Mouse (Mus musculus) liver, embryonic 11.5 days (tissue): ENCODE measurements around the gene Cox20. TPM values are rescaled to one million over a fixed set of nuclear protein-coding genes. Genes with fewer than 3 reads are reported as not detected.
A peak's percentile ranks its signal among the peaks of the same experiment; 100 is the strongest.
"Not testable (repeated sequence)": the region's sequence is repeated elsewhere in the genome, so short reads cannot be mapped to it uniquely, and the experiment has no call there.

ENCODE experiments used
- ATAC-seq: fragments of 200-750 bp; cut with Nextera tagmentation; replicated peaks from 2 replicates; pipeline ENCODE4 v1.8.0; 2017; ENCODE audit warnings: moderate number of reproducible peaks, mild to moderate bottlenecking, moderate TSS enrichment, moderate library complexity; ENCODE audit not compliant: low FRiP score
- DNase-seq: peaks from one replicate; pipeline ENCODE4 v3.0.0-alpha.2; 2017; ENCODE audit warnings: low spot score
- H3K27ac ChIP-seq: fragments of 300-500 bp; sonication (generic); 2 replicates; pipeline ENCODE4 v1.5.1; 2014; ENCODE audit warnings: mild to moderate bottlenecking, low read depth, low read length, control low read depth
- H3K27me3 ChIP-seq: fragments of 300-500 bp; sonication (generic); replicated peaks from 2 replicates; pipeline ENCODE4 v1.6.1; 2014; ENCODE audit warnings: low read length, mixed read lengths; ENCODE audit not compliant: control insufficient read depth, insufficient read depth
- H3K36me3 ChIP-seq: fragments of 300-500 bp; sonication (generic); 2 replicates; pipeline ENCODE4 v1.6.1; 2014; ENCODE audit warnings: mild to moderate bottlenecking, low read length, moderate library complexity, mixed read lengths; ENCODE audit not compliant: control insufficient read depth, insufficient read depth
- H3K4me1 ChIP-seq: fragments of 300-500 bp; sonication (generic); replicated peaks from 2 replicates; pipeline ENCODE4 v1.6.1; 2014; ENCODE audit warnings: low read length, mixed read lengths; ENCODE audit not compliant: control insufficient read depth, insufficient read depth
- H3K4me2 ChIP-seq: fragments of 300-500 bp; sonication (generic); 2 replicates; pipeline ENCODE4 v1.6.1; 2014; ENCODE audit warnings: mild to moderate bottlenecking, control low read depth, moderate library complexity
- H3K4me3 ChIP-seq: fragments of 300-500 bp; sonication (generic); 2 replicates; pipeline ENCODE4 v1.5.1; 2014; ENCODE audit warnings: low read depth, low read length, control low read depth
- H3K9ac ChIP-seq: fragments of 300-500 bp; sonication (generic); 2 replicates; pipeline ENCODE4 v1.6.1; 2014; ENCODE audit warnings: low read depth, low read length, control low read depth
- H3K9me3 ChIP-seq: fragments of 300-500 bp; sonication (generic); 2 replicates; pipeline ENCODE4 v1.6.1; 2016; ENCODE audit warnings: low read length, inconsistent platforms, mixed read lengths; ENCODE audit not compliant: control insufficient read depth
- WGBS: fragments of 180-500 bp; shearing (Covaris S2); extraction: QIAGEN DNeasy Blood & Tissue Kit; methylation state at CpG from one replicate; pipeline ENCODE4 v1.1.7; 2014; 5-methylcytosine and 5-hydroxymethylcytosine counted together
- polyA plus RNA-seq: library from polyadenylated mRNA; unstranded; fragments of >200 nt; fragmentation: Nextera tagmentation; extraction: Ambion mirVana; gene quantifications from 2 replicates; pipeline ENCODE4 v1.2.1, GENCODE M21; 2014

The Cox20 gene
- 108 and 129 TPM in 2 replicates for polyA plus RNA-seq

- Histone ChIP-seq H3K9ac (peak within 1 kb of the TSS; percentile 79), H3K27me3 (no peaks in the 10 kb centered on the region), H3K9me3 (no peaks in the 10 kb centered on the region), H3K4me2 (peak within 1 kb of the TSS; percentile 70), H3K27ac (peak within 1 kb of the TSS; percentile 94), H3K4me3 (peak within 1 kb of the TSS; percentile 72), H3K4me1 (peaks cover 17% of the 10 kb centered on the region), H3K36me3 (peaks cover 18% of the 10 kb centered on the region)
- ATAC-seq (peak; percentile 89), DNase-seq (peak; percentile 98)
- WGBS: under 1% methylated on average over 82 of the region's 83 CpGs
Observed at GRCm38 (mm10) chr1:178318389-178319184, at the start of gene Cox20. TSS of gene Cox20 (plus strand) at chr1:178319130.

- no peaks in the 10 kb centered on the region for H3K36me3 ChIP-seq
- no peak overlapping the region for H3K4me3 ChIP-seq
- H3K27me3 ChIP-seq: peaks cover 4% of the 10 kb centered on the region
- no peak overlapping the region for H3K4me2 ChIP-seq
- H3K9me3 ChIP-seq: no peaks in the 10 kb centered on the region
- H3K4me1 ChIP-seq: no peaks in the 10 kb centered on the region
- DNase-seq (peak; percentile 18), ATAC-seq (no peak)
- H3K9ac ChIP-seq: no peak overlapping the region
- 77% methylated on average over 6 of the region's 6 CpGs for WGBS
- no peak overlapping the region for H3K27ac ChIP-seq
Observed at GRCm38 (mm10) chr1:178270635-178271034, 48.3 kb upstream of the Cox20 start.

GRCm38 (mm10) chr1:178275174-178275730 lies 43.7 kb upstream of the Cox20 start:
- no peaks in the 10 kb centered on the region for H3K36me3 ChIP-seq
- peak; percentile 18 for DNase-seq
- H3K27ac ChIP-seq: no peak overlapping the region
- 46% methylated on average over 9 of the region's 9 CpGs for WGBS
- ATAC-seq: no peak
- no peak overlapping the region for H3K4me3 ChIP-seq
- no peak overlapping the region for H3K9ac ChIP-seq
- no peaks in the 10 kb centered on the region for H3K4me1 ChIP-seq
- peaks cover 20% of the 10 kb centered on the region for H3K27me3 ChIP-seq
- peak overlapping the region; percentile 87; the same call in 1 of the 2 replicates for H3K4me2 ChIP-seq
- H3K9me3 ChIP-seq: no peaks in the 10 kb centered on the region

GRCm38 (mm10) chr1:178275738-178276053 lies 43.2 kb upstream of the Cox20 start:
- Histone ChIP-seq H3K4me1 (no peaks in the 10 kb centered on the region), H3K9ac (peak overlapping the region; percentile 64), H3K9me3 (no peaks in the 10 kb centered on the region), H3K27ac (no peak overlapping the region), H3K27me3 (peaks cover 20% of the 10 kb centered on the region), H3K36me3 (no peaks in the 10 kb centered on the region), H3K4me3 (peak overlapping the region; percentile 64), H3K4me2 (peak overlapping the region; percentile 87)
- ATAC-seq (no peak), DNase-seq (no peak)
- 11% methylated on average over 11 of the region's 11 CpGs for WGBS

- no peak overlapping the region for H3K27ac ChIP-seq
- WGBS: under 1% methylated on average over 87 of the region's 87 CpGs
Observed at GRCm38 (mm10) chr1:178276054-178276911, 42.6 kb upstream of the Cox20 start.

GRCm38 (mm10) chr1:178283314-178283713 lies 35.6 kb upstream of the Cox20 start:
- H3K27me3 ChIP-seq, H3K36me3 ChIP-seq, ATAC-seq, DNase-seq, H3K4me1 ChIP-seq, H3K9ac ChIP-seq, H3K4me3 ChIP-seq, H3K9me3 ChIP-seq, H3K27ac ChIP-seq, H3K4me2 ChIP-seq: not testable (repeated sequence)
- 91% methylated on average over 3 of the region's 3 CpGs for WGBS

More at GRCm38 (mm10) chr1:178276054-178276911, 42.6 kb upstream of the Cox20 start:
- Histone ChIP-seq H3K9me3 (no peaks in the 10 kb centered on the region), H3K9ac (peak overlapping the region; percentile 64), H3K4me1 (no peaks in the 10 kb centered on the region), H3K4me2 (peak overlapping the region; percentile 87), H3K36me3 (no peaks in the 10 kb centered on the region), H3K27me3 (peaks cover 20% of the 10 kb centered on the region), H3K4me3 (peak overlapping the region; percentile 64)
- peak; percentile 69 for ATAC-seq
- peak; percentile 61 for DNase-seq

- H3K4me3 ChIP-seq: no peak overlapping the region
- no peak overlapping the region for H3K27ac ChIP-seq
- WGBS: 75% methylated on average over 2 of the region's 2 CpGs
- no peaks in the 10 kb centered on the region for H3K36me3 ChIP-seq
- H3K27me3 ChIP-seq: no peaks in the 10 kb centered on the region
- no peaks in the 10 kb centered on the region for H3K9me3 ChIP-seq
- no peak for ATAC-seq
- H3K4me2 ChIP-seq: no peak overlapping the region
- H3K9ac ChIP-seq: no peak overlapping the region
- no peaks in the 10 kb centered on the region for H3K4me1 ChIP-seq
- no peak for DNase-seq
Observed at GRCm38 (mm10) chr1:178283946-178284720, 34.8 kb upstream of the Cox20 start.

- Histone ChIP-seq H3K4me3 (no peak overlapping the region), H3K27ac (no peak overlapping the region), H3K9ac (no peak overlapping the region), H3K9me3 (no peaks in the 10 kb centered on the region), H3K4me1 (no peaks in the 10 kb centered on the region), H3K4me2 (no peak overlapping the region), H3K27me3 (no peaks in the 10 kb centered on the region), H3K36me3 (no peaks in the 10 kb centered on the region)
- no peak for DNase-seq
- 57% methylated on average over 8 of the region's 8 CpGs for WGBS
- ATAC-seq: no peak
Observed at GRCm38 (mm10) chr1:178287601-178288176, 31.2 kb upstream of the Cox20 start.
